In genomic region chr5:144719781-144720180, GRCm38 (mm10) we compare ENCODE assay signal across 18 mouse cellular contexts. TPM values are rescaled to one million over a fixed set of nuclear protein-coding genes. Genes with fewer than 3 reads are reported as not detected.
DNase-seq lines count a peak whose midpoint lies in the region; TF ChIP-seq lines count a peak whose summit lies in the region.
"Had no signal": no experiment of that assay in that cellular context is flagged by ENCODE, and none has a peak within 500 bp of the region (broad histone marks: within the 10 kb centered on the region; RNA-seq: fewer than 3 reads in every experiment).

No protein-coding gene starts in this region.

- TF ChIP-seq CTCF in layer of hippocampus, adult 2 months (conservative IDR thresholded peaks at IDR 0.05), result no peak

- DNase-seq in cerebellum, postnatal 14 days, result peak; percentile 40 to 62
- DNase-seq in cerebellum, adult 8-10 months, result no peak
- peak; percentile 35 to 53 for DNase-seq in layer of hippocampus, adult 2 months (ENCODE audit: low spot score in 2 of 2)
- DNase-seq in layer of hippocampus, adult 9-10 months (ENCODE audit: low spot score), result no peak
- peak; percentile 65 to 77 for DNase-seq in frontal cortex, adult 2 months (ENCODE audit: extremely low spot score in 1 of 2, low spot score in 1 of 2)
- DNase-seq in right cerebral cortex, postnatal 10 days (ENCODE audit: low spot score in 2 of 2), result peak; percentile 62 to 74
- DNase-seq in spleen, postnatal 14 days (ENCODE audit: low spot score in 2 of 2), result no peak
- DNase-seq in lung, postnatal 36 days, result no peak
- DNase-seq: adrenal gland, adult 2 months; gastrocnemius, postnatal 25 days; heart, postnatal 4 days; liver, embryonic 13.5 days had no signal

- no peak overlapping the region for H3K27ac ChIP-seq in layer of hippocampus, adult 2 months
- H3K27ac ChIP-seq: embryonic facial prominence, embryonic 12.5 days; forebrain, embryonic 10.5 days; kidney, postnatal 0 days; limb, embryonic 10.5 days; liver, embryonic 13.5 days had no signal

- no peak overlapping the region for H3K4me3 ChIP-seq in layer of hippocampus, adult 2 months
- H3K4me3 ChIP-seq: embryonic facial prominence, embryonic 12.5 days; forebrain, embryonic 10.5 days; heart, embryonic 12.5 days; limb, embryonic 10.5 days; liver, embryonic 13.5 days had no signal

RNA-seq across cellular contexts. Expression of gene Tmem130, which starts 41.8 kb away (rescaled TPM):
- 100 to 1,000 TPM; 126 to 132 TPM for total RNA-seq in layer of hippocampus, adult 2 months (2021)
- 153 and 159 TPM in 2 replicates for polyA plus RNA-seq in frontal cortex, adult 2 months (2012; rRNA removed)
- total RNA-seq: gastrocnemius, postnatal 25 days had no signal
- polyA plus RNA-seq: spleen, adult 2 months had no signal

RNA-seq across cellular contexts. Expression of gene Trrap, which starts 47.8 kb away (rescaled TPM):
- total RNA-seq in layer of hippocampus, adult 2 months (2021), result 100 to 1,000 TPM; 175 to 189 TPM
- 171 and 174 TPM in 2 replicates for polyA plus RNA-seq in frontal cortex, adult 2 months (2012; rRNA removed)

Comparison
In these comparisons a context has a peak if more than half of its experiments do, and no peak if none do; other contexts are left out.
1. DNase-seq: peak in cerebellum, postnatal 14 days (2 of 2), layer of hippocampus, adult 2 months (2 of 2), frontal cortex, adult 2 months (2 of 2) and right cerebral cortex, postnatal 10 days (2 of 2); none in cerebellum, adult 8-10 months (single experiment), layer of hippocampus, adult 9-10 months (single experiment), spleen, postnatal 14 days (0 of 2) and lung, postnatal 36 days (single experiment).